Mouse (Mus musculus) limb, embryonic 14.5 days (tissue): ENCODE data around the gene Lama4. TPM values are rescaled to one million over a fixed set of nuclear protein-coding genes. Genes with fewer than 3 reads are reported as not detected.

ENCODE experiments used
- ATAC-seq: fragments of 200-750 bp; cut with Nextera tagmentation; 2 replicates; pipeline ENCODE4 v1.8.0; 2017; ENCODE audit warnings: low read depth, moderate number of reproducible peaks, moderate TSS enrichment; ENCODE audit not compliant: low FRiP score
- DNase-seq: peaks from one replicate; pipeline ENCODE4 v3.0.0-alpha.2; 2015; ENCODE audit warnings: low spot score
- H3K27ac ChIP-seq: fragments of 300-500 bp; sonication (generic); replicated peaks from 2 replicates; pipeline ENCODE4 v1.5.1; 2014; ENCODE audit warnings: low read depth, mild to moderate bottlenecking, low read length, moderate library complexity, mixed read lengths
- H3K27me3 ChIP-seq: fragments of 300-500 bp; sonication (generic); 2 replicates; pipeline ENCODE4 v1.6.1; 2014; ENCODE audit warnings: low read length, mixed read lengths; ENCODE audit not compliant: control insufficient read depth, insufficient read depth
- H3K36me3 ChIP-seq: fragments of 300-500 bp; sonication (generic); 2 replicates; pipeline ENCODE4 v1.6.1; 2014; ENCODE audit warnings: mild to moderate bottlenecking, low read length, moderate library complexity, mixed read lengths; ENCODE audit not compliant: control insufficient read depth, insufficient read depth
- H3K4me1 ChIP-seq: fragments of 300-500 bp; sonication (generic); 2 replicates; pipeline ENCODE4 v1.6.1; 2014; ENCODE audit warnings: antibody characterized with exemption, low read length, mixed read lengths; ENCODE audit not compliant: control insufficient read depth, insufficient read depth
- H3K4me2 ChIP-seq: fragments of 300-500 bp; sonication (generic); replicated peaks from 2 replicates; pipeline ENCODE4 v1.6.1; 2014; ENCODE audit warnings: low read depth, mild to moderate bottlenecking, low read length, moderate library complexity; ENCODE audit not compliant: severe bottlenecking
- H3K4me3 ChIP-seq: fragments of 300-500 bp; sonication (generic); replicated peaks from 2 replicates; pipeline ENCODE4 v1.5.1; 2014; ENCODE audit warnings: low read length
- H3K9ac ChIP-seq: fragments of 300-500 bp; sonication (generic); 2 replicates; pipeline ENCODE4 v1.6.1; 2014; ENCODE audit warnings: mild to moderate bottlenecking, low read depth, low read length, moderate library complexity; ENCODE audit not compliant: severe bottlenecking
- H3K9me3 ChIP-seq: fragments of 300-500 bp; sonication (generic); 2 replicates; pipeline ENCODE4 v1.6.1; 2016; ENCODE audit warnings: low read length; ENCODE audit not compliant: control insufficient read depth
- POLR2A ChIP-seq: fragments of 200-500 bp; IDR thresholded peaks from 2 replicates; pipeline ENCODE4 v1.8.0; 2012; ENCODE audit warnings: inconsistent platforms, mild to moderate bottlenecking, moderate library complexity, borderline replicate concordance; ENCODE audit not compliant: insufficient read depth, insufficient read length; ENCODE audit errors: extremely low read depth
- WGBS: fragments of 180-500 bp; shearing (Covaris S2); extraction: QIAGEN DNeasy Blood & Tissue Kit; methylation state at CpG from one replicate; pipeline ENCODE4 v1.1.7; 2014; 5-methylcytosine and 5-hydroxymethylcytosine counted together
- polyA plus RNA-seq, 2 experiments: library from polyadenylated mRNA; depleted of rRNA in 1 of 2; stranded (reverse) in 1 of 2; unstranded in 1 of 2; fragments of >200 nt; fragmentation: Nextera tagmentation in 1 of 2; extraction: Ambion mirVana in 1 of 2; gene quantifications; 2 replicates each; pipeline versions ENCODE4 v1.2.1 to v1.2.3; 2012 to 2014

The Lama4 gene
- polyA plus RNA-seq, 2 experiments: 72.9 to 88.7 TPM

DNA sequence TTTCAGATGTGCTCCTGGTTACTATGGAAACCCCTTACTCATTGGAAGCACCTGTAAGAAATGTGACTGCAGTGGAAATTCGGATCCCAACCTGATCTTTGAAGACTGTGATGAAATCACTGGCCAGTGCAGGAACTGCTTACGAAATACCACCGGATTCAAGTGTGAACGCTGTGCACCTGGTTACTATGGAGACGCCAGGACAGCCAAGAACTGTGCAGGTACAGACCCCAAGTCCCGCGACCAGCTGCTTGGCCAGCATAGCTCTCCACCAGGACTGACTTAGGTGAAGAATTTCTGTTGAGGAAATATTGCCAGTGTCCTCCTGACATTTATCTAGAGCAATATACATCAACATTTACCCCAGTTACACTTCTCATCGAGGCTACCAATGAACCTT, 61.2 kb downstream of the Lama4 start:
- H3K4me2 ChIP-seq: no peak overlapping the region
- no peak overlapping the region for H3K4me3 ChIP-seq
- no peak for DNase-seq
- 81% methylated on average over 8 of the region's 8 CpGs for WGBS
- no peak for ATAC-seq
- no peak overlapping the region for H3K9ac ChIP-seq
- no peaks in the 10 kb centered on the region for H3K27me3 ChIP-seq
- H3K4me1 ChIP-seq: peaks cover 8% of the 10 kb centered on the region
- no peaks in the 10 kb centered on the region for H3K9me3 ChIP-seq
- TF ChIP-seq POLR2A: no peak
- no peak overlapping the region for H3K27ac ChIP-seq
- peaks cover 19% of the 10 kb centered on the region for H3K36me3 ChIP-seq

DNA sequence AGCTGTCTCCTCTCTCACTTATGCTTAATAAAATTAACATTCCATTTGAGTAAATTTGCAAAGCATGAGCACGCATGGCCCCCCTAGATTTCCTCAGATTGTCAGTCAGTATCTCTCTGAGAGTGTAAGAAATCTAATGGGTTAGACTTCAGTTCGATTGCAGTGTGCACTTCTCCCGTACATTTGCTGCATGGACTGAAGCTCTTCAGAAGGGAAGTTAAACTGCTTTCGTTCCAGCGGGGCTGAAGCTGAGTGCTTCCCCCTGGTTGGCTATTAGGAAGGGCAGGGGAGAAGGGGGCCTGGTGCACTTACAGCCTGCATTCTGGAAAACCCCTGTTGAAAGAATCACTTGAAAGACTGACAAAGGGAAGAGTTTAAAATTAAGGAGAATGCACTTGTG, 61.7 kb downstream of the Lama4 start:
- no peak for TF ChIP-seq POLR2A
- no peak for DNase-seq
- no peak overlapping the region for H3K9ac ChIP-seq

DNA sequence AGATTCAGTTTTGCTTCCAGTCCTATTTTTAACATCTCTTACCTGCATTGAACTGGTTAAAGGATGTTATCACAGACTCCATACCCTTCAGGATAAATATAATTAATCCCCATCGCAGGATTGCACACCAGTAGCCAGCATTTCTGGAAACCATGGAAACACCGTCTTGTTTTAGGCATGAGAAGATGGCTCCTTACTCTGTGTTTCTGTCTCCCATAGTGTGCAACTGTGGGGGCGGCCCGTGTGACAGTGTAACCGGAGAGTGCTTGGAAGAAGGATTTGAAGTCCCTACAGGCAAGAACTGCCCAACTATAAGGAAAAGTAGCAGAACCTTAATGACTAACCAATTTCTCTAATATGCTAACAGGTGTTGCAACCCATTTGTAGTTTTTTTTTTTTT, 63.1 kb downstream of the Lama4 start:
- Histone ChIP-seq H3K27me3 (no peaks in the 10 kb centered on the region), H3K9me3 (no peaks in the 10 kb centered on the region), H3K9ac (no peak overlapping the region), H3K4me3 (no peak overlapping the region), H3K36me3 (peaks cover 30% of the 10 kb centered on the region), H3K4me2 (no peak overlapping the region), H3K27ac (no peak overlapping the region), H3K4me1 (peaks cover 8% of the 10 kb centered on the region)
- DNase-seq (no peak), ATAC-seq (no peak)
- 73% methylated on average over 5 of the region's 5 CpGs for WGBS
- TF ChIP-seq POLR2A: no peak

More for the DNA sequence above, 61.7 kb downstream of the Lama4 start:
- ATAC-seq: no peak
- no peak overlapping the region for H3K4me2 ChIP-seq
- peaks cover 23% of the 10 kb centered on the region for H3K36me3 ChIP-seq
- 70% methylated on average over 5 of the region's 5 CpGs for WGBS
- no peak overlapping the region for H3K4me3 ChIP-seq
- H3K27ac ChIP-seq: no peak overlapping the region
- no peaks in the 10 kb centered on the region for H3K27me3 ChIP-seq
- H3K9me3 ChIP-seq: no peaks in the 10 kb centered on the region
- H3K4me1 ChIP-seq: peaks cover 8% of the 10 kb centered on the region

DNA sequence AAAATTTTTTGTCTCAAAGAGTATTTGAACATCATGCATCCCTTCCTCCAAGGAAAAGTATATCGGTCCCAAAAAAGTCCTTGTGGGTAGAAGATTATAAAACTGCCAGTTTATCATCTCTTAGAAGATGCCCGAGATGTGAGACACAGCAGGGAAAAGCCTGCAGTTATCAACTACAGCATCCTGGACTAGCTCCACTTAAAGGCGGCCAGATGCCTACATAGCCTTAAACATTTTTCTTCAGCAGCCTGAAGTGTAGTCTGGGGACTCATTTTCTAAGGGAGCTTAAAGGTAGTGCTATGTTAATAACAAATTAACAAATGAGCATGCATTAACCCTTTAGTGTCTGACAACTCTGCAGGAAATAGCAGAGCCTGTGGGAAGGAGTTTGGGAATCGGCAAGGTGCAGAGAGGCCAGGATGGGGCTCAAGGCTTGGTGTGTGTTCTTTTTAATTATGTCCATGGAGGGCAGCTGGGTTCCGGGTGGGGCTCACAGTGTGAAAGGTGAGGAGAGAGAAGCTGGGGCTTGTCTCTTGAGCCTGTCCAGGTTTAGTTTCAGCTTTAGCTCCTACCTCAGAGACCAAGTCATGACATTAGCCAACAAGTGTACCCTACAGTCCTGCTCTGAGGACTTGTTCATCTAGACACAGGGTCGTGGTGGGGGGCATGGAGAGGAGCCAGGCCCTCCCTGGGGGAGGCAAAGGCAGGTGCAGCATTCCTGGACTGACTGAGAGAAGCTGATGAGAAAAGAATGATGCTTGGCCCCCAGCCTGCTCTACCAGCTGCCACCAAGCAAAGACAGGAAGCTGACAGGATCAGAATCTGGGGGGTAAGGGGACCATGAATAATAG, 64.2 kb downstream of the Lama4 start:
- Histone ChIP-seq H3K27me3 (no peaks in the 10 kb centered on the region), H3K4me1 (peaks cover 8% of the 10 kb centered on the region), H3K4me2 (no peak overlapping the region), H3K9ac (no peak overlapping the region), H3K9me3 (no peaks in the 10 kb centered on the region), H3K36me3 (peaks cover 30% of the 10 kb centered on the region), H3K27ac (no peak overlapping the region), H3K4me3 (no peak overlapping the region)
- no peak for TF ChIP-seq POLR2A
- 37% methylated on average over 6 of the region's 6 CpGs for WGBS
- ATAC-seq: no peak
- DNase-seq: no peak

DNA sequence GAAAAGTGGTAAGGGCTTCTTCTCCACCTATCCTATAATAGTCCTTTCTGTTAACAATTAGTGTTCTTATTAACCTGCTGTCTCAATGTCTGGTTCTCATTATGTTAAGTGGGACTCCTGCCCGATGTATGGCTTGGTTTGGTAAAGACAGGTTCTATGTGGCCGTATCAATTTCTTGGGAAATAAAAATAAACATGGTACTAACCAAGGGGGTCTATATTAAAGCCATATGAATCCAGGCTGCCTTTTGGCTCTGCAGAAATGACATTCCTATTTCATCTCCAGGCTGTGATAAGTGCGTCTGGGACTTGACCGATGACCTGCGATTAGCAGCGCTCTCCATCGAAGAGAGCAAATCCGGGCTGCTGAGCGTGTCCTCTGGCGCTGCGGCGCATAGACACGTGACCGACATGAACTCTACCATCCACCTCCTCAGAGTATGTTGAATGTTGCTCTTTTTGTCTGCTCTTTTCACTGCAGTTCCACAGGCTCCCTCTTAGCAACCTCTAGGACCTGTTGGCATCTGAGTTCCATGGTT, 64.9 kb downstream of the Lama4 start:
- peaks cover 31% of the 10 kb centered on the region for H3K36me3 ChIP-seq
- H3K4me1 ChIP-seq: peaks cover 8% of the 10 kb centered on the region
- H3K9ac ChIP-seq: no peak overlapping the region
- no peak overlapping the region for H3K4me2 ChIP-seq
- H3K4me3 ChIP-seq: no peak overlapping the region
- ATAC-seq (no peak), DNase-seq (no peak)
- no peak overlapping the region for H3K27ac ChIP-seq
- TF ChIP-seq POLR2A: no peak
- H3K9me3 ChIP-seq: no peaks in the 10 kb centered on the region
- H3K27me3 ChIP-seq: no peaks in the 10 kb centered on the region
- WGBS: 58% methylated on average over 14 of the region's 14 CpGs
